Mouse (Mus musculus): Measurements from ENCODE around the gene Ndufaf2.

GRCm38 (mm10) chr13:108094681-108095080, 63.7 kb downstream of the Ndufaf2 start:
- no peak for TF ChIP-seq CTCF (IDR thresholded peaks at IDR 0.05; ENCODE audit: control insufficient read depth, insufficient read depth, insufficient replicate concordance, low read depth, low read length)
- no peak for TF ChIP-seq POLR2A (IDR thresholded peaks at IDR 0.05; ENCODE audit: control insufficient read depth, low read depth, low read length)

All from testis, adult 2 months (tissue).